Mouse (Mus musculus) intestine, embryonic 16.5 days (tissue): ENCODE measurements around the gene Fut9. TPM values are rescaled to one million over a fixed set of nuclear protein-coding genes. Genes with fewer than 3 reads are reported as not detected.

Experiments used
- ATAC-seq: fragments of 200-750 bp; cut with Nextera tagmentation; 2 replicates; pipeline ENCODE4 v1.8.0; 2017; ENCODE audit warnings: moderate TSS enrichment, moderate library complexity
- H3K27ac ChIP-seq: fragments of 300-500 bp; sonication (generic); 2 replicates; pipeline ENCODE4 v1.5.1; 2014; ENCODE audit warnings: mild to moderate bottlenecking, low read length
- H3K27me3 ChIP-seq: fragments of 300-500 bp; sonication (generic); replicated peaks from 2 replicates; pipeline ENCODE4 v1.6.1; 2014; ENCODE audit warnings: low read length, control low read depth, mixed read lengths; ENCODE audit not compliant: control insufficient read depth, insufficient read depth
- H3K36me3 ChIP-seq: fragments of 300-500 bp; sonication (generic); 2 replicates; pipeline ENCODE4 v1.6.1; 2014; ENCODE audit warnings: low read length, control low read depth; ENCODE audit not compliant: control insufficient read depth, insufficient read depth
- H3K4me1 ChIP-seq: fragments of 300-500 bp; sonication (generic); 2 replicates; pipeline ENCODE4 v1.6.1; 2014; ENCODE audit warnings: low read length, control low read depth, mixed read lengths; ENCODE audit not compliant: control insufficient read depth, insufficient read depth
- H3K4me2 ChIP-seq: fragments of 300-500 bp; sonication (generic); 2 replicates; pipeline ENCODE4 v1.6.1; 2014; ENCODE audit warnings: low read depth, low read length, control low read depth
- H3K4me3 ChIP-seq: fragments of 300-500 bp; sonication (generic); 2 replicates; pipeline ENCODE4 v1.5.1; 2014; ENCODE audit warnings: mild to moderate bottlenecking, low read length
- H3K9ac ChIP-seq: fragments of 300-500 bp; sonication (generic); 2 replicates; pipeline ENCODE4 v1.6.1; 2014; ENCODE audit warnings: low read depth, low read length
- H3K9me3 ChIP-seq: fragments of 300-500 bp; sonication (generic); 2 replicates; pipeline ENCODE4 v1.6.1; 2016; ENCODE audit warnings: low read length, control low read depth; ENCODE audit not compliant: control insufficient read depth
- WGBS: fragments of 180-500 bp; shearing (Covaris S2); extraction: QIAGEN DNeasy Blood & Tissue Kit; methylation state at CpG from one replicate; pipeline ENCODE4 v1.1.7; 2014; 5-methylcytosine and 5-hydroxymethylcytosine counted together
- polyA plus RNA-seq: library from polyadenylated mRNA; unstranded; fragments of >200 nt; fragmentation: Nextera tagmentation; extraction: Ambion mirVana; gene quantifications from 2 replicates; pipeline ENCODE4 v1.2.1, GENCODE M21; 2015

Gene Fut9
- polyA plus RNA-seq, 1 experiment from 2014 or later, result 0.04 TPM

GRCm38 (mm10) chr4:25785276-25785675 is 14.8 kb downstream of the Fut9 start:
- no peak overlapping the region for H3K27ac ChIP-seq
- ATAC-seq, result no peak
- no peaks in the 10 kb centered on the region for H3K9me3 ChIP-seq
- no peak overlapping the region for H3K4me2 ChIP-seq
- 97% methylated on average over 4 of the region's 4 CpGs for WGBS
- H3K4me1 ChIP-seq, result no peaks in the 10 kb centered on the region
- no peaks in the 10 kb centered on the region for H3K27me3 ChIP-seq
- H3K4me3 ChIP-seq, result no peak overlapping the region
- H3K9ac ChIP-seq, result no peak overlapping the region
- H3K36me3 ChIP-seq, result no peaks in the 10 kb centered on the region

- H3K27me3 ChIP-seq, result no peaks in the 10 kb centered on the region
- WGBS, result 62% methylated on average over 3 of the region's 3 CpGs
- H3K36me3 ChIP-seq, result no peaks in the 10 kb centered on the region
- ATAC-seq, result no peak
- no peak overlapping the region for H3K27ac ChIP-seq
- no peak overlapping the region for H3K4me2 ChIP-seq
- H3K4me3 ChIP-seq, result no peak overlapping the region
- H3K9me3 ChIP-seq, result no peaks in the 10 kb centered on the region
- H3K9ac ChIP-seq, result no peak overlapping the region
- H3K4me1 ChIP-seq, result no peaks in the 10 kb centered on the region
These were observed 31.4 kb downstream of the Fut9 start for GRCm38 (mm10) chr4:25768657-25769056.

- Histone ChIP-seq H3K9ac (no peak overlapping the region), H3K4me2 (no peak overlapping the region), H3K27me3 (no peaks in the 10 kb centered on the region), H3K4me3 (no peak overlapping the region), H3K4me1 (no peaks in the 10 kb centered on the region), H3K9me3 (no peaks in the 10 kb centered on the region), H3K27ac (no peak overlapping the region), H3K36me3 (no peaks in the 10 kb centered on the region)
- ATAC-seq, result no peak
These were observed 37.0 kb downstream of the Fut9 start for GRCm38 (mm10) chr4:25763091-25763490.

- H3K9me3 ChIP-seq, result no peaks in the 10 kb centered on the region
- no peak overlapping the region for H3K4me2 ChIP-seq
- H3K27ac ChIP-seq, result no peak overlapping the region
- H3K4me1 ChIP-seq, result no peaks in the 10 kb centered on the region
- no peaks in the 10 kb centered on the region for H3K36me3 ChIP-seq
- 88% methylated on average over 4 of the region's 5 CpGs for WGBS
- H3K4me3 ChIP-seq, result no peak overlapping the region
- ATAC-seq, result no peak
- no peak overlapping the region for H3K9ac ChIP-seq
- no peaks in the 10 kb centered on the region for H3K27me3 ChIP-seq
These were observed 42.0 kb downstream of the Fut9 start for GRCm38 (mm10) chr4:25757909-25758548.

GRCm38 (mm10) chr4:25741553-25741952 is 58.5 kb downstream of the Fut9 start:
- H3K4me1 ChIP-seq, result no peaks in the 10 kb centered on the region
- no peak overlapping the region for H3K4me2 ChIP-seq
- H3K4me3 ChIP-seq, result no peak overlapping the region
- ATAC-seq, result no peak
- H3K9me3 ChIP-seq, result no peaks in the 10 kb centered on the region
- H3K27ac ChIP-seq, result no peak overlapping the region
- H3K27me3 ChIP-seq, result no peaks in the 10 kb centered on the region
- H3K9ac ChIP-seq, result no peak overlapping the region
- WGBS, result 73% methylated on average over 5 of the region's 5 CpGs
- H3K36me3 ChIP-seq, result no peaks in the 10 kb centered on the region

GRCm38 (mm10) chr4:25738782-25739181 is 61.3 kb downstream of the Fut9 start:
- ATAC-seq, result no peak
- H3K9ac ChIP-seq, result no peak overlapping the region
- H3K27ac ChIP-seq, result no peak overlapping the region
- H3K4me3 ChIP-seq, result no peak overlapping the region
- no peak overlapping the region for H3K4me2 ChIP-seq
- H3K27me3 ChIP-seq, result no peaks in the 10 kb centered on the region
- H3K9me3 ChIP-seq, result no peaks in the 10 kb centered on the region
- 85% methylated on average over 4 of the region's 4 CpGs for WGBS
- H3K36me3 ChIP-seq, result no peaks in the 10 kb centered on the region
- no peaks in the 10 kb centered on the region for H3K4me1 ChIP-seq

GRCm38 (mm10) chr4:25721576-25721975 is 78.5 kb downstream of the Fut9 start:
- Histone ChIP-seq H3K9ac (no peak overlapping the region), H3K27me3 (no peaks in the 10 kb centered on the region), H3K36me3 (no peaks in the 10 kb centered on the region), H3K27ac (no peak overlapping the region), H3K9me3 (no peaks in the 10 kb centered on the region), H3K4me2 (no peak overlapping the region), H3K4me3 (no peak overlapping the region), H3K4me1 (no peaks in the 10 kb centered on the region)
- no peak for ATAC-seq
- WGBS, result 78% methylated on average over 5 of the region's 5 CpGs

- ATAC-seq, result no peak
- H3K36me3 ChIP-seq, result no peaks in the 10 kb centered on the region
- 59% methylated on average over 2 of the region's 2 CpGs for WGBS
- H3K27me3 ChIP-seq, result no peaks in the 10 kb centered on the region
- H3K4me1 ChIP-seq, result no peaks in the 10 kb centered on the region
- H3K4me2 ChIP-seq, result no peak overlapping the region
- H3K27ac ChIP-seq, result no peak overlapping the region
- H3K4me3 ChIP-seq, result no peak overlapping the region
- H3K9ac ChIP-seq, result no peak overlapping the region
- H3K9me3 ChIP-seq, result no peaks in the 10 kb centered on the region
These were observed 86.1 kb downstream of the Fut9 start for GRCm38 (mm10) chr4:25713907-25714306.

- no peak overlapping the region for H3K4me2 ChIP-seq
- no peaks in the 10 kb centered on the region for H3K27me3 ChIP-seq
- H3K9ac ChIP-seq, result no peak overlapping the region
- H3K4me1 ChIP-seq, result no peaks in the 10 kb centered on the region
- no peak overlapping the region for H3K27ac ChIP-seq
- 92% methylated on average over 3 of the region's 3 CpGs for WGBS
- no peaks in the 10 kb centered on the region for H3K36me3 ChIP-seq
- no peak overlapping the region for H3K4me3 ChIP-seq
- no peak for ATAC-seq
- no peaks in the 10 kb centered on the region for H3K9me3 ChIP-seq
These were observed 115.1 kb downstream of the Fut9 start for GRCm38 (mm10) chr4:25684976-25685375.

GRCm38 (mm10) chr4:25664196-25664595 is 135.8 kb downstream of the Fut9 start:
- no peak overlapping the region for H3K4me3 ChIP-seq
- H3K4me1 ChIP-seq, result no peaks in the 10 kb centered on the region
- no peaks in the 10 kb centered on the region for H3K36me3 ChIP-seq
- no peak overlapping the region for H3K4me2 ChIP-seq
- no peaks in the 10 kb centered on the region for H3K27me3 ChIP-seq
- no peak overlapping the region for H3K9ac ChIP-seq
- no peak for ATAC-seq
- WGBS, result 91% methylated on average over 1 of the region's 1 CpGs
- 0 out of 2 replicates have a peak, but pooled peaks cover 3% of the 10 kb centered on the region for H3K9me3 ChIP-seq
- H3K27ac ChIP-seq, result no peak overlapping the region
